Mouse (Mus musculus) layer of hippocampus, adult 9-11 months (tissue): ENCODE measurements around the gene Ppp1r18.
A peak's percentile ranks its signal among the peaks of the same experiment; 100 is the strongest.

Source experiments
- DNase-seq: peaks from one replicate; pipeline ENCODE4 v3.0.0; 2022

Ppp1r18 gene

DNA sequence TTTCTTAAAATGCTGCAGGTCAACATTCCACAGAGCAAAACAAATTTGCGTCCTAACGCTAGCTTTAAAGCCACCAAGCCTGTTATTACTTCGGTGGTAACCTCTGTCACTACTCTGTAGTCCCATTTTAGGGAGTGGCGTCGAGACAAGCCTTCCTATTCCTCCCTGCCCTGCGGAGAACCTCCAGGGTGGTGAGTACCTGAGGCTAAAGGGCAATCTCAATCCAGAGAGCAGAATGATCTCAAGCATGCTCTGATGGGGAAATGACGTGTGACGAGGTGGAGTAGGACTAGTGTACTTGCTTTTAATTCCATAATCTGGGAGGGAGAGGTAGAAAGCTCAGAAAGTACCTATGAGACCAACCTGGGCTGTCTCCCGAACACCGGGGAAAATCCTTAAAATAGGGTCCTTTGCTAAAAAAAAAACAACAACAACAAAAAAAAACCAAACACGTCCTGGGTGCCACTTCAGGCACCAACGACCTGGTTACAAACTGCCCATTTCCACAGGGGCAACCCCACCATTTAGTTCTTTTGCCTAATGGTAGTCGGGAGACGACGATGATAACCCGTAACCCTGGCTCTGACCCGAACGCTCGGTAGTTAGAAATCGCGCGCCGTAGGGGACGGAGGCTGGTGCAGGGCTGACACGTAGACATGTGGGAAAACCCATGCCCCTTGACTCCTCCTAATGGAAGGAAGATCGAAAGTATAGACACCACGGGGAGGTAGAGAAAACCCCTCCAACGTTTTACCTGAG lies 50.3 kb downstream of the Ppp1r18 start:
- DNase-seq = no peak

DNA sequence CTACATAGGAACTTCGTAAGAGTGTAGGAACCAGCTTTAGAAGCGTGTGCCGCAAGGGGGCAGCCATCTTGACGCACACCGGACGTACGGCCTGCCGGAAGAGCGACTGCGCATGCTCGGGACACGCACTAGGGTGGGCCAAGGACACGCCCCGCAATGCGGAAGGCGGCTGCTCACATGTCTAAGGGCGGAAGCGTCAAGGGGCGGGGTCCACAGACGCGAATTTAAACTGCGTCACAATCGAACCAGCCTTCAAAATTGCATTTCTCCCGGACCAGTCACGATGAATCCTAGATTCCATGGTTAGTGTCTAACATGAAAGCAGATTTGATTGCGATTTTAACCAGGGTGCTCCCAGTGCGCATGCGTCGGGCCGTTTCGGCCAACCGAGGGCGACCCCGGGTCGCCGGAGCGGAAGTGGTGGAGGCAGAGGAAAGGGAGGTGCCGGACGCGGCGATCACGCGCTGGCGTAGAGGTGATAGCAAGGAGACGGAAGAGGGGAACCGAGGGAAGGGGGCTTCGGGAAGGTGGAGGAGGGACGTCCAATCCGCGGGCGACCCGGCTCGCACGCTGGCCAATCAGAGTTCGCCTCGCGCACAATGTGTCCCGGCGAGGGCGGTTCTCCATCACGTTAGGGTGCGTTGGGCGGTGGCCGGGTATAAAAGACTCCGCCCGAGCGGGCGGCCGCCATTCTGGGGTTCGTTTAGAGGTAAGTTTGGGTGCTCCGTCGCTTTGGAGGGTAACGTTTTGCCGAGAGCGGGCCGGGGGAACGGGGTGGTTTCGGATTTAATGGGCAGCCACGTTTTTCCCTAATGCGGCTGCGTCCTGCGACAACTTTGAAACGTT lies 51.1 kb downstream of the Ppp1r18 start, which contains the start of the genes Mrps18b and Ppp1r10:
Gene Mrps18b (minus strand): TSS at position 93 of the 846 bp plus-strand sequence.
Gene Ppp1r10 (plus strand): TSS at position 138 of the 846 bp plus-strand sequence.
- peak; percentile 100 for DNase-seq

GRCm38 (mm10) chr17:35917143-35917462 lies 51.7 kb downstream of the Ppp1r18 start:
- no peak for DNase-seq

DNA sequence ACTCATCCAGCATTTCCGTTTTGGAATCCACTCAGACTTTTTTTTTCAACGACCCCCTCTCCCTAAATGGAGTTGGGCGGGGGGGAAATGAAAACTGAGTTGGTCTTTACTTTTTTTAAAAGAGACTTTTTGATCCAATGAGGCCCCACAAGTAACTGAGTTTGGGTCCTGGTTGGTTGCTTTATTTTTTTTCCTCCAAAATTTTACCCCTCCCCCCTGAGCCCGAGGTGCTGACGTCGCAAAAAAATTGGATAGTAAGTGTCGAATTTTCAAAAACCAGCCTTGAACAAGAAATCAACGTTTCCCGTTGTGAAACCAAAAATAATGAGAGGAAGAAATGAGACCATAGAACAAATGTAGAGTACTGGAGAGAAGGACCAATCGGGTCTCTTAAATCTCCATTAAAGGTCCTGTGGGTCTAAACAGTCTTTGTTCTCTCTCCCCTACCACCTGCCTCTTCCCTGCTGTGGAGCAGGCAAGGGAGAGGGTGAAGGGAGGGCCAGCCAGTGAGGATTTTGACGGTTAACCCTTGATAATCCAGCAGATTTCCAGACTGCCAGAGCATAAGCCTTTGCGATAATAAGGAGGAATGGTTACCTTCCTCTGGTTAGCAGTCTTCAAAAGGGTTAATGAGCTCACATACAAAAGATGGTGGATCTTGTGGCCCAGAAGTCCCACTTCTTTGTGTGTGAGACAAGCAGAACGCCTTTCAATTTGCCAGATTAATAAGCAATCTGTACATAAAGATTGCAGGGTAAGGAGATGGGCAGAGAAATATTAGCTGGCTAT lies 52.3 kb downstream of the Ppp1r18 start:
- DNase-seq = peak; percentile 77

DNA sequence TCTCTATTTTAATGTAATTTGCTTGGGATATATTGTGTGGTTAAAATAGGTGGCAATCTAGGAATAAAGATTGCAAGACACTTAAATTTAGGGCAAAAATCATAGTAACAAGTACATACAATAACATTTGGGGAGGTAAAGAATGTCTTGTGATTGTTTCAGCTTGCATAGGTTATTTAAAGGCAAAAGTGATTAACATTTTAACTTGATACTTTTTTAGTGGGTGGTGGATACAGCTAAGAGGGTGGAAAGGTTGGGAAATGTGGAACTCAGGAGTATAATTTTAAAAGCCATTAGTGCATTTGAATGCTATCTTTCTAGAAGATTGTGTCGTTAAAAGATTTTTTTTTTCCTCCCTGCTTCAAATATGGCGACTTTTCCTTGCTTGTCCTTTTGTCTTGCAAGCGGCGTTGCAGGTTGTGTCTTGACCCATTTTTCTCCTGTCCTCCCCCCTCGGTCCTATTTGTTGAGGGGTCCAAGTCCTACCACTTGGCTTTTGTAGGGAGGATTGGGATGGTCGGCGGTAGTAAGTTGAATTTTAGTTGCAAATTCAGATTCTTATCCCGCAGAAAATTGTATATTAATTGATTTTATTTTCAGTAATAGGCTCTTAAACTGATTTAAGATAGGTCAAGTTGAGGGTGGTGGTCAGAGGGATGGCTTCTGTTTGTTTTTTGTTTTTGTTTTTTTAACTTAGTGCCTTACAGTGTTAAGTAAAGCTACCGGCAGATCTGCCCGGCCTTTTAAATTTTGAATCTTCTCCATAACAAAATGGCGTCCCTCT lies 53.1 kb downstream of the Ppp1r18 start:
- no peak for DNase-seq

DNA sequence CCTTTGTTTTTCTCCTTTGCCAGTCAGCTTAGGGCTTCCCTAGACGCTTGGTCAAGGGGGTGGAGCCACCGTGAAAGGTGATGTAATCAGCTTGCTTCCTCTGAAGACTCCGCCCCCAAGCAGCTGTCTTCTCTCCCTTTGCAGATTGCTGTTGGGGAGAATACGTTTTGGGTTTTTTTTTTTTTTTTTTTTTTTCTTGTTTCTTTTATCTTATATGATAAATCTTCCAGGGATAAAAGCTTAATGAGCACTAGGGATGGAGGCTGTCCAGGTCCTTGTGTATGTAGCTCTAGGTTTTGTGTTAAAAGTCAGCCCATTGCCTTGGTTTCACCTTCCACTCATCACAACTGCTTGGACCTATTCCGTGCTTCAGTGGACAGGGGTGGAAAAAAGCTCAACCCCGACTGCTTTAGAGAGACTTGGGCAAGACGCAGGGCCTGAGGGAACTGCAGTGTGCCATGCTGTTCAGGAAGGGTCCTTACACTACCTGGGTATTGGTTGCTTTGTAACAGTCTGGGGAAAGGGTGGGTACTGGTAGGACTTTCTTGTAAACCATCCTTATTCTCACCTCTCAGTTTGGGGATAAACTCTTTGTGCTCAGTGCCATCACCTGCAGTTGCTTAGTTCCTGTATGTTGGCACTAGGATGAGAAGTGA lies 53.8 kb downstream of the Ppp1r18 start:
- peak; percentile 98 for DNase-seq

DNA sequence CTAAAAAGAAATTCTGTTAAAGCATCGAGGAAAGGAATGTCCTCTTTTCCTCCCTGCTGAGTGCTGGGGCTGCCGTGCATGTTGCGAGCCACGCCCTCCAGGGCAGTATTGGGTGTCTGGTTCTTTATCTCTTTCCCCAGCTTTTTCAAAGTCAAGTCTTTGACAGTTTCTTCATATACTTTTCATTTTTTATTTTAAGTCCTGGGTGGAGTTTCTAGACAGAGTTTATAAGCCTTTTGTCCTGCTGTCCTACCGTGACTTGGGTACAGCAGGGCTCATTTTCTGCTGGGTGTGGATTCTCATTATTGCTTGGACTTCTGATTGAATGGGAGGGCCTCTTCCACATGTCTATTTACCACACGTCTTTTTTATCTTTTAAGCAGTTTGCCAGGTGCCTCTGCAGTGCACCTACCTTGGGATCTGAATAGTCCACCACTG lies 54.5 kb downstream of the Ppp1r18 start:
- no peak for DNase-seq

DNA sequence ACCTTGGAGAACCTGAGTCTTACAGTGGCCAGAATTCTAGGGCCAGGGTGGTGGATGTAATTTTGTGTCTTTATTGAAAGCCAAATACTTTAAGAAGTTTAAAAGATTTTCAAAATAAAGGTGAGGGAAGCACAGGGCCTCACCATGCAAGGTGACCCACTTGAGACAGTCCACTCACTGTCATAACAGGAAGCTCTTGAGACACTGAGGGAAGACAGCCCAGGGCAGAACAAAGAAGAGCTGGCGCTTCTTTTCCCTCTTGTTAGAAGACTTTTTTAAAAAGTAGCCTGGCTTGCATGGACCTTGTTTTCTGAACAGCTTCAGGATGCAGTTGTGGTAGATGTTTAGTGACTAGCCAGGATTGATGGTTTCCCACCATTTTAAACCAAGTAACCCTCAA lies 55.0 kb downstream of the Ppp1r18 start:
- DNase-seq = no peak

DNA sequence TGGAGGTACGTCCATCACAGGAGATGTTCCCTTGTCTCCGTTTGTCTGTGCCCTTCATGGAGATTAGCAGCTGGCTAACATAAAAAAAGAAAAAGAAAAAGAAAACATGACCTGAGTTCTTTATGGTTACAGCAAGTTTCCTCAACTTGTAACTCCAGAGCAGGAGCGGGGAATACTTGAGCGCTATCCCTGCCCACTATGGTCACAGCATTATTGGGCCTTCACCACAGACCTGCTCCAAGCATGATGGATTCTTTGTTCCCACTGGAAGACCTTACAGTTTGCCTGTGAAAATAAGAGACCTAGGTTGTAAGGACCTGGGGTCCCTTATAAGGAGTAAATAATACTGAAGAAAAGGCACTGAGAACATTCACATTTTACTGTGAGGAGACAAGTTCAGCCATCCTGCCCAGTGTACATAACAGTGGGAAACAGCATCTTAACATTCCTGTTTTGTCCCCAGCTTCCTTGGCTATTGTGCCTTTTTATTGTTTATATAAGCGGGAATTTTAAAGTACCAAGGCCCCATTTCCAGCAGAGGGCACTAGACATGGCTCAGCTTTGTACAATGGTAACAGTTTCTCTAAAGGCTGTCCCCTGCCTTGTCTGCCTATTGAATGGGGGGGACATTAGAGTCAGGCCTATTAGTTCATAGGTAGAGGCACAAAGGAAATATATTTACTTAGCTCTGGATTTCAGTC lies 55.6 kb downstream of the Ppp1r18 start:
- DNase-seq = no peak

GRCm38 (mm10) chr17:35921710-35922109 lies 56.3 kb downstream of the Ppp1r18 start:
- DNase-seq = no peak

GRCm38 (mm10) chr17:35922566-35922965 lies 57.2 kb downstream of the Ppp1r18 start:
- DNase-seq = no peak

DNA sequence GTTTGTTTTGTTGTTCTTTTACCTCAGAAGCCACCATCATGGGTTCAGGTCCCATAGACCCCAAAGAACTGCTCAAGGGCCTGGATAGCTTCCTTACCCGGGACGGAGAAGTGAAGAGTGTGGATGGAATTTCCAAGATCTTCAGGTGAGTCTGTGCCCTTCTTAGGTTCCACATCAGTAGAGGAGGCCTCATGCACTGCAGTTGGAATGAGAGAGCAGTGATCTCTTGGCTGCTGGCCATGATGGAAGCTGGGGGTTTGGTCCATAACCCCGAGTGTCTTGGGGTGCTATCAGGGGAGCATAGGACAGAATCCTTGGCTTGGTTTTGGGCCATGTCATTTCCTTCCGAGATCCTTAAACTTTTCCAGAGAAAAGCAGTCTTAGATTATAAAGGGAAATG lies 57.9 kb downstream of the Ppp1r18 start:
- DNase-seq = no peak
